Mouse (Mus musculus): ENCODE data around the gene Tln1. TPM values are rescaled to one million over a fixed set of nuclear protein-coding genes. Genes with fewer than 3 reads are reported as not detected.
"Not testable (repeated sequence)": the region's sequence is repeated elsewhere in the genome, so short reads cannot be mapped to it uniquely, and the experiment has no call there.

The Tln1 gene
- polyA plus RNA-seq, 1 experiment from 2014 or later: 55.9 TPM

GRCm38 (mm10) chr4:43558028-43558630 lies 4.4 kb downstream of the Tln1 start:
- Histone ChIP-seq H3K9me3 (no peaks in the 10 kb centered on the region), H3K4me1 (peaks cover 46% of the 10 kb centered on the region), H3K27me3 (no peaks in the 10 kb centered on the region), H3K9ac (peak overlapping the region; percentile 33; the same call in 1 of the 2 replicates), H3K27ac (peak overlapping the region; percentile 36), H3K36me3 (replicated peaks) (peaks cover 41% of the 10 kb centered on the region), H3K4me3 (replicated peaks) (no peak overlapping the region), H3K4me2 (peak overlapping the region; percentile 22; the same call in 1 of the 2 replicates)
- WGBS: 59% methylated on average over 5 of the region's 5 CpGs
- no peak for ATAC-seq (ENCODE audit: low FRiP score)

GRCm38 (mm10) chr4:43555926-43556325 lies 6.6 kb downstream of the Tln1 start:
- H3K4me3 ChIP-seq (replicated peaks): no peak overlapping the region
- H3K9me3 ChIP-seq: no peaks in the 10 kb centered on the region
- peaks cover 37% of the 10 kb centered on the region for H3K4me1 ChIP-seq
- H3K27ac ChIP-seq: no peak overlapping the region
- WGBS: 97% methylated on average over 7 of the region's 7 CpGs
- H3K9ac ChIP-seq: no peak overlapping the region
- H3K36me3 ChIP-seq (replicated peaks): peaks cover 64% of the 10 kb centered on the region
- H3K27me3 ChIP-seq: no peaks in the 10 kb centered on the region
- no peak overlapping the region for H3K4me2 ChIP-seq
- no peak for ATAC-seq (ENCODE audit: low FRiP score)

GRCm38 (mm10) chr4:43553891-43554290 lies 8.6 kb downstream of the Tln1 start:
- ATAC-seq (ENCODE audit: low FRiP score): no peak
- H3K36me3 ChIP-seq (replicated peaks): peaks cover 82% of the 10 kb centered on the region
- no peak overlapping the region for H3K27ac ChIP-seq
- H3K9ac ChIP-seq: no peak overlapping the region
- no peak overlapping the region for H3K4me2 ChIP-seq
- no peaks in the 10 kb centered on the region for H3K27me3 ChIP-seq
- peaks cover 18% of the 10 kb centered on the region for H3K4me1 ChIP-seq
- no peak overlapping the region for H3K4me3 ChIP-seq (replicated peaks)
- H3K9me3 ChIP-seq: no peaks in the 10 kb centered on the region

GRCm38 (mm10) chr4:43552437-43552836 lies 10.1 kb downstream of the Tln1 start:
- Histone ChIP-seq H3K4me1 (0 out of 2 replicates have a peak, but pooled peaks cover 4% of the 10 kb centered on the region), H3K9me3 (no peaks in the 10 kb centered on the region), H3K27ac (no peak overlapping the region), H3K27me3 (no peaks in the 10 kb centered on the region), H3K4me2 (no peak overlapping the region), H3K36me3 (replicated peaks) (peaks cover 92% of the 10 kb centered on the region), H3K9ac (no peak overlapping the region), H3K4me3 (replicated peaks) (no peak overlapping the region)
- 95% methylated on average over 5 of the region's 5 CpGs for WGBS
- ATAC-seq (ENCODE audit: low FRiP score): no peak

- WGBS: 89% methylated on average over 6 of the region's 6 CpGs
- not testable (repeated sequence) for H3K27me3 ChIP-seq; H3K4me3 ChIP-seq (replicated peaks); H3K4me2 ChIP-seq; H3K9me3 ChIP-seq; H3K9ac ChIP-seq; ATAC-seq (ENCODE audit: low FRiP score); H3K27ac ChIP-seq; H3K4me1 ChIP-seq
- H3K36me3 ChIP-seq (replicated peaks): peaks cover 98% of the 10 kb centered on the region
Measured at GRCm38 (mm10) chr4:43551854-43552253, 10.6 kb downstream of the Tln1 start.

- H3K27ac ChIP-seq: no peak overlapping the region
- WGBS: 95% methylated on average over 12 of the region's 12 CpGs
- H3K4me2 ChIP-seq: no peak overlapping the region
- peaks cover 100% of the 10 kb centered on the region for H3K36me3 ChIP-seq (replicated peaks)
- no peaks in the 10 kb centered on the region for H3K27me3 ChIP-seq
- no peak for ATAC-seq (ENCODE audit: low FRiP score)
- H3K9ac ChIP-seq: no peak overlapping the region
- H3K4me1 ChIP-seq: no peaks in the 10 kb centered on the region
- no peak overlapping the region for H3K4me3 ChIP-seq (replicated peaks)
- no peaks in the 10 kb centered on the region for H3K9me3 ChIP-seq
Measured at GRCm38 (mm10) chr4:43549055-43549454, 13.4 kb downstream of the Tln1 start.

- ATAC-seq (ENCODE audit: low FRiP score): no peak
- Histone ChIP-seq H3K4me2 (no peak overlapping the region), H3K9ac (no peak overlapping the region), H3K27ac (no peak overlapping the region), H3K4me3 (replicated peaks) (no peak overlapping the region), H3K36me3 (replicated peaks) (peaks cover 100% of the 10 kb centered on the region), H3K4me1 (no peaks in the 10 kb centered on the region), H3K9me3 (no peaks in the 10 kb centered on the region), H3K27me3 (no peaks in the 10 kb centered on the region)
- WGBS: 92% methylated on average over 8 of the region's 8 CpGs
Measured at GRCm38 (mm10) chr4:43547160-43547559, 15.3 kb downstream of the Tln1 start.

- Histone ChIP-seq H3K27me3 (no peaks in the 10 kb centered on the region), H3K9ac (no peak overlapping the region), H3K4me1 (no peaks in the 10 kb centered on the region), H3K4me3 (replicated peaks) (no peak overlapping the region), H3K4me2 (no peak overlapping the region), H3K27ac (no peak overlapping the region), H3K9me3 (no peaks in the 10 kb centered on the region), H3K36me3 (replicated peaks) (peaks cover 100% of the 10 kb centered on the region)
- no peak for ATAC-seq (ENCODE audit: low FRiP score)
- WGBS: 94% methylated on average over 12 of the region's 12 CpGs
Measured at GRCm38 (mm10) chr4:43546375-43547047, 16.0 kb downstream of the Tln1 start.

GRCm38 (mm10) chr4:43542044-43542443 lies 20.4 kb downstream of the Tln1 start:
- Histone ChIP-seq H3K36me3 (replicated peaks) (peaks cover 96% of the 10 kb centered on the region), H3K27me3 (no peaks in the 10 kb centered on the region), H3K4me1 (no peaks in the 10 kb centered on the region), H3K9me3 (no peaks in the 10 kb centered on the region), H3K4me2 (no peak overlapping the region), H3K4me3 (replicated peaks) (no peak overlapping the region), H3K27ac (no peak overlapping the region), H3K9ac (no peak overlapping the region)
- WGBS: 72% methylated on average over 3 of the region's 3 CpGs
- ATAC-seq (ENCODE audit: low FRiP score): no peak

- no peaks in the 10 kb centered on the region for H3K27me3 ChIP-seq
- H3K9ac ChIP-seq: no peak overlapping the region
- WGBS: 95% methylated on average over 9 of the region's 9 CpGs
- no peaks in the 10 kb centered on the region for H3K4me1 ChIP-seq
- H3K4me3 ChIP-seq (replicated peaks): no peak overlapping the region
- no peak overlapping the region for H3K4me2 ChIP-seq
- ATAC-seq (ENCODE audit: low FRiP score): no peak
- peaks cover 95% of the 10 kb centered on the region for H3K36me3 ChIP-seq (replicated peaks)
- H3K9me3 ChIP-seq: no peaks in the 10 kb centered on the region
- no peak overlapping the region for H3K27ac ChIP-seq
Measured at GRCm38 (mm10) chr4:43536031-43536430, 26.5 kb downstream of the Tln1 start.

GRCm38 (mm10) chr4:43535628-43536027 lies 26.9 kb downstream of the Tln1 start:
- Histone ChIP-seq H3K4me1 (no peaks in the 10 kb centered on the region), H3K36me3 (replicated peaks) (peaks cover 98% of the 10 kb centered on the region), H3K4me2 (no peak overlapping the region), H3K4me3 (replicated peaks) (no peak overlapping the region), H3K27ac (no peak overlapping the region), H3K9ac (no peak overlapping the region), H3K9me3 (no peaks in the 10 kb centered on the region), H3K27me3 (no peaks in the 10 kb centered on the region)
- no peak for ATAC-seq (ENCODE audit: low FRiP score)
- 98% methylated on average over 8 of the region's 8 CpGs for WGBS

- Histone ChIP-seq H3K27ac (no peak overlapping the region), H3K27me3 (no peaks in the 10 kb centered on the region), H3K4me1 (no peaks in the 10 kb centered on the region), H3K9ac (no peak overlapping the region), H3K4me3 (replicated peaks) (no peak overlapping the region), H3K4me2 (no peak overlapping the region), H3K9me3 (no peaks in the 10 kb centered on the region), H3K36me3 (replicated peaks) (peaks cover 74% of the 10 kb centered on the region)
- ATAC-seq (ENCODE audit: low FRiP score): no peak
- 88% methylated on average over 9 of the region's 9 CpGs for WGBS
Measured at GRCm38 (mm10) chr4:43533270-43533669, 29.2 kb downstream of the Tln1 start.

GRCm38 (mm10) chr4:43530581-43530980 lies 31.9 kb downstream of the Tln1 start:
- WGBS: 24% methylated on average over 7 of the region's 7 CpGs
- H3K9me3 ChIP-seq: no peaks in the 10 kb centered on the region

More at GRCm38 (mm10) chr4:43530581-43530980, 31.9 kb downstream of the Tln1 start:
- Histone ChIP-seq H3K27me3 (peaks cover 8% of the 10 kb centered on the region), H3K36me3 (replicated peaks) (peaks cover 49% of the 10 kb centered on the region), H3K4me2 (no peak overlapping the region), H3K4me3 (replicated peaks) (no peak overlapping the region), H3K4me1 (no peaks in the 10 kb centered on the region), H3K27ac (no peak overlapping the region), H3K9ac (no peak overlapping the region)
- ATAC-seq (ENCODE audit: low FRiP score): no peak

All from forebrain, embryonic 12.5 days (tissue).